Mouse (Mus musculus): Measurements from ENCODE around the gene Prkca. TPM values are rescaled to one million over a fixed set of nuclear protein-coding genes. Genes with fewer than 3 reads are reported as not detected.
A peak's percentile ranks its signal among the peaks of the same experiment; 100 is the strongest.

The Prkca gene
- polyA plus RNA-seq, 1 experiment from 2014 or later: 9.7 TPM

GRCm38 (mm10) chr11:108228497-108228896 lies 115.2 kb downstream of the Prkca start:
- no peak for ATAC-seq (ENCODE audit: insufficient number of reproducible peaks, low FRiP score, low TSS enrichment, low read depth)
- no peaks in the 10 kb centered on the region for H3K27me3 ChIP-seq
- H3K4me3 ChIP-seq (replicated peaks): no peak overlapping the region
- H3K9ac ChIP-seq: no peak overlapping the region
- no peaks in the 10 kb centered on the region for H3K9me3 ChIP-seq (replicated peaks)
- no peak overlapping the region for H3K27ac ChIP-seq (replicated peaks)
- H3K36me3 ChIP-seq: no peaks in the 10 kb centered on the region
- 74% methylated on average over 4 of the region's 4 CpGs for WGBS
- H3K4me1 ChIP-seq: peaks cover 24% of the 10 kb centered on the region
- no peak overlapping the region for H3K4me2 ChIP-seq (replicated peaks)

- Histone ChIP-seq H3K36me3 (no peaks in the 10 kb centered on the region), H3K9ac (no peak overlapping the region), H3K27ac (replicated peaks) (peak overlapping the region; percentile 17; the same call in 1 of the 2 replicates), H3K4me3 (replicated peaks) (no peak overlapping the region), H3K27me3 (no peaks in the 10 kb centered on the region), H3K4me1 (peaks cover 46% of the 10 kb centered on the region), H3K4me2 (replicated peaks) (no peak overlapping the region), H3K9me3 (replicated peaks) (no peaks in the 10 kb centered on the region)
- no peak for ATAC-seq (ENCODE audit: insufficient number of reproducible peaks, low FRiP score, low TSS enrichment, low read depth)
- 41% methylated on average over 5 of the region's 5 CpGs for whole genome bisulfite sequencing
These were observed 117.5 kb downstream of the Prkca start for GRCm38 (mm10) chr11:108226248-108226647.

GRCm38 (mm10) chr11:108224233-108224973 lies 119.3 kb downstream of the Prkca start:
- H3K4me3 ChIP-seq (replicated peaks): no peak overlapping the region
- no peak overlapping the region for H3K27ac ChIP-seq (replicated peaks)
- no peak for ATAC-seq (ENCODE audit: insufficient number of reproducible peaks, low FRiP score, low TSS enrichment, low read depth)
- WGBS: 55% methylated on average over 11 of the region's 11 CpGs
- H3K36me3 ChIP-seq: no peaks in the 10 kb centered on the region
- no peaks in the 10 kb centered on the region for H3K9me3 ChIP-seq (replicated peaks)
- H3K9ac ChIP-seq: no peak overlapping the region
- no peaks in the 10 kb centered on the region for H3K27me3 ChIP-seq
- peaks cover 52% of the 10 kb centered on the region for H3K4me1 ChIP-seq
- H3K4me2 ChIP-seq (replicated peaks): no peak overlapping the region

GRCm38 (mm10) chr11:108223613-108224232 lies 120.0 kb downstream of the Prkca start:
- Histone ChIP-seq H3K9me3 (replicated peaks) (no peaks in the 10 kb centered on the region), H3K27ac (replicated peaks) (no peak overlapping the region), H3K4me3 (replicated peaks) (no peak overlapping the region), H3K27me3 (no peaks in the 10 kb centered on the region), H3K36me3 (no peaks in the 10 kb centered on the region), H3K9ac (no peak overlapping the region), H3K4me2 (replicated peaks) (no peak overlapping the region), H3K4me1 (peaks cover 52% of the 10 kb centered on the region)
- ATAC-seq (ENCODE audit: insufficient number of reproducible peaks, low FRiP score, low TSS enrichment, low read depth): no peak
- 60% methylated on average over 13 of the region's 13 CpGs for WGBS

- H3K4me1 ChIP-seq: peaks cover 52% of the 10 kb centered on the region
- 60% methylated on average over 6 of the region's 6 CpGs for WGBS
These were observed 120.6 kb downstream of the Prkca start for GRCm38 (mm10) chr11:108223154-108223553.

GRCm38 (mm10) chr11:108222616-108223015 lies 121.1 kb downstream of the Prkca start:
- no peak overlapping the region for H3K4me3 ChIP-seq (replicated peaks)
- no peak overlapping the region for H3K9ac ChIP-seq
- ATAC-seq (ENCODE audit: insufficient number of reproducible peaks, low FRiP score, low TSS enrichment, low read depth): no peak
- H3K27me3 ChIP-seq: no peaks in the 10 kb centered on the region
- WGBS: 54% methylated on average over 8 of the region's 8 CpGs
- H3K36me3 ChIP-seq: no peaks in the 10 kb centered on the region
- no peaks in the 10 kb centered on the region for H3K9me3 ChIP-seq (replicated peaks)
- H3K4me1 ChIP-seq: peaks cover 52% of the 10 kb centered on the region
- H3K27ac ChIP-seq (replicated peaks): peak overlapping the region; percentile 49
- H3K4me2 ChIP-seq (replicated peaks): no peak overlapping the region

More at GRCm38 (mm10) chr11:108223154-108223553, 120.6 kb downstream of the Prkca start:
- Histone ChIP-seq H3K9ac (no peak overlapping the region), H3K27me3 (no peaks in the 10 kb centered on the region), H3K9me3 (replicated peaks) (no peaks in the 10 kb centered on the region), H3K4me2 (replicated peaks) (no peak overlapping the region), H3K36me3 (no peaks in the 10 kb centered on the region), H3K4me3 (replicated peaks) (no peak overlapping the region), H3K27ac (replicated peaks) (peak overlapping the region; percentile 49; the same call in 1 of the 2 replicates)
- ATAC-seq (ENCODE audit: insufficient number of reproducible peaks, low FRiP score, low TSS enrichment, low read depth): no peak

GRCm38 (mm10) chr11:108222026-108222425 lies 121.7 kb downstream of the Prkca start:
- Histone ChIP-seq H3K9ac (no peak overlapping the region), H3K36me3 (no peaks in the 10 kb centered on the region), H3K4me3 (replicated peaks) (no peak overlapping the region), H3K4me2 (replicated peaks) (no peak overlapping the region), H3K4me1 (peaks cover 52% of the 10 kb centered on the region), H3K27me3 (no peaks in the 10 kb centered on the region), H3K27ac (replicated peaks) (peak overlapping the region; percentile 29; the same call in 1 of the 2 replicates), H3K9me3 (replicated peaks) (no peaks in the 10 kb centered on the region)
- 69% methylated on average over 3 of the region's 3 CpGs for WGBS
- no peak for ATAC-seq (ENCODE audit: insufficient number of reproducible peaks, low FRiP score, low TSS enrichment, low read depth)

- peak overlapping the region; percentile 29; the same call in 1 of the 2 replicates for H3K27ac ChIP-seq (replicated peaks)
- no peak for ATAC-seq (ENCODE audit: insufficient number of reproducible peaks, low FRiP score, low TSS enrichment, low read depth)
- WGBS: 62% methylated on average over 13 of the region's 13 CpGs
- H3K27me3 ChIP-seq: no peaks in the 10 kb centered on the region
- no peak overlapping the region for H3K4me2 ChIP-seq (replicated peaks)
- H3K4me3 ChIP-seq (replicated peaks): no peak overlapping the region
- no peaks in the 10 kb centered on the region for H3K9me3 ChIP-seq (replicated peaks)
- H3K9ac ChIP-seq: no peak overlapping the region
- H3K36me3 ChIP-seq: no peaks in the 10 kb centered on the region
- peaks cover 59% of the 10 kb centered on the region for H3K4me1 ChIP-seq
These were observed 122.4 kb downstream of the Prkca start for GRCm38 (mm10) chr11:108221124-108221835.

GRCm38 (mm10) chr11:108220605-108221004 lies 123.1 kb downstream of the Prkca start:
- WGBS: 82% methylated on average over 5 of the region's 5 CpGs

GRCm38 (mm10) chr11:108217043-108217442 lies 126.7 kb downstream of the Prkca start:
- no peaks in the 10 kb centered on the region for H3K36me3 ChIP-seq
- H3K4me2 ChIP-seq (replicated peaks): no peak overlapping the region
- H3K27ac ChIP-seq (replicated peaks): peak overlapping the region; percentile 84; the same call in 1 of the 2 replicates
- peaks cover 46% of the 10 kb centered on the region for H3K4me1 ChIP-seq
- H3K9ac ChIP-seq: no peak overlapping the region
- H3K9me3 ChIP-seq (replicated peaks): no peaks in the 10 kb centered on the region
- no peak overlapping the region for H3K4me3 ChIP-seq (replicated peaks)
- 60% methylated on average over 8 of the region's 8 CpGs for WGBS
- no peak for ATAC-seq (ENCODE audit: insufficient number of reproducible peaks, low FRiP score, low TSS enrichment, low read depth)
- no peaks in the 10 kb centered on the region for H3K27me3 ChIP-seq

More at GRCm38 (mm10) chr11:108220605-108221004, 123.1 kb downstream of the Prkca start:
- no peak for ATAC-seq (ENCODE audit: insufficient number of reproducible peaks, low FRiP score, low TSS enrichment, low read depth)
- Histone ChIP-seq H3K9me3 (replicated peaks) (no peaks in the 10 kb centered on the region), H3K27ac (replicated peaks) (0 out of 2 replicates have a peak overlapping the region, but pooled peaks have one; percentile 29), H3K4me1 (peaks cover 60% of the 10 kb centered on the region), H3K27me3 (no peaks in the 10 kb centered on the region), H3K4me2 (replicated peaks) (no peak overlapping the region), H3K4me3 (replicated peaks) (no peak overlapping the region), H3K9ac (no peak overlapping the region), H3K36me3 (no peaks in the 10 kb centered on the region)

- WGBS: 50% methylated on average over 7 of the region's 7 CpGs
- Histone ChIP-seq H3K4me1 (peaks cover 44% of the 10 kb centered on the region), H3K4me2 (replicated peaks) (no peak overlapping the region), H3K27ac (replicated peaks) (peak overlapping the region; percentile 84), H3K27me3 (no peaks in the 10 kb centered on the region), H3K4me3 (replicated peaks) (no peak overlapping the region), H3K36me3 (no peaks in the 10 kb centered on the region), H3K9ac (no peak overlapping the region), H3K9me3 (replicated peaks) (no peaks in the 10 kb centered on the region)
- no peak for ATAC-seq (ENCODE audit: insufficient number of reproducible peaks, low FRiP score, low TSS enrichment, low read depth)
These were observed 127.7 kb downstream of the Prkca start for GRCm38 (mm10) chr11:108216064-108216463.
